Mouse (Mus musculus): Measurements from ENCODE around the gene Rspo4. TPM values are rescaled to one million over a fixed set of nuclear protein-coding genes. Genes with fewer than 3 reads are reported as not detected.

Rspo4 gene
- 0.06 TPM in 1 of 2 replicates, not detected in the other for polyA plus RNA-seq (2015; fragmentation: Nextera tagmentation; extraction: Ambion mirVana)

DNA sequence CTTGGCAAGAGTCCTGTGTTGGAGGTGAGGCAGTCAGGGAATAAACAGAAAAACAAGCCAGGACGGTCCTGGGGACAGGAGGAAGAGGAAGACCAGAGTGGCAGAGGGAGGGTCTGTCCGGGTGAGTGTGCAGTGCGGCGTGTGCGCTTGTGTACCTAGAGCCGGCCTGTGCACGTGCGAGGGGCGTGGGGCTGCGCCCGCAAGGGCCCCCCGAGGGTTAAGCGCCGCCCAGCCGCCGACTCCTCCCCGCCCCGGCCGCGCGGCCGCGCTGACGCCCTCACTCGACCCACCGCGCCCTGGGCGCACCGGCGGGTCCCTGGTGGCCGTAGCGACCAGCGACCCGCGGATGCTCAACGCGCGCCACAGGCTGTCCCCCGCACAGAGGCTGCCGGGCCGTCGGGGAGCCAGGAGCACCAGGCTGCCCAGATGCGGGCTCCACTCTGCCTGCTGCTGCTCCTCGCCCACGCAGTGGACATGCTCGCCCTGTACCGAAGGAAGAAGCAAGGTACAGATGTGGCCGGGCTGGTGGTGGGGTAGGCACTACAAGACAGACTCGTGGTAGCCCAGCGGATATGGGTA is at the start of gene Rspo4:
Gene Rspo4 (plus strand): TSS at position 280 of the 579 bp plus-strand sequence.
- Histone ChIP-seq H3K9me3 (replicated peaks) (no peaks in the 10 kb centered on the region), H3K4me2 (peak within 1 kb of the TSS; percentile 76), H3K4me3 (replicated peaks) (peak within 1 kb of the TSS; percentile 43), H3K27ac (no peak within 1 kb of the TSS), H3K27me3 (peaks cover 55% of the 10 kb centered on the region), H3K9ac (no peak within 1 kb of the TSS), H3K4me1 (peaks cover 10% of the 10 kb centered on the region), H3K36me3 (no peaks in the 10 kb centered on the region)
- ATAC-seq (replicated peaks; ENCODE audit: low FRiP score), result peak; percentile 57
- 1% methylated on average over 46 of the region's 50 CpGs for WGBS

DNA sequence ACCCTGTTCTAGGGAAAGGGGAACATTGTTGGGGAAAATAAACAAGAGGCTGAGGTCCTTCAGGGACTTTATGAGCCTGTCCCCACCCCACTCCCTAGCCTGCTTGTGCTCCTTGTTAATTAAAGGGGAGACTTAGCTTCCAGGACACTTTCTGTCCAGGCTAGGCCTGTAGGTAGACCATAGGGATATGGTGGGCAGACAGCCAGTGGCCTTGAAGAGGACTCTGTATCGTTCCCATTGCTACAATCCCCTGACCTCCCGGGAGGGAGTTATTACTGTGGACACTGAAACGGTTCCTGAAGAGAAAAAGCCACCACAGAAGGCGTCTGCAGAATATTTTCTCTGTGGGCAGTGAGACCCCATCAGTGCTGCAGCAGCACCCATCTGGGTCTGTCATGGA is 27.1 kb upstream of the Rspo4 start:
- H3K9me3 ChIP-seq (replicated peaks), result no peaks in the 10 kb centered on the region
- H3K27ac ChIP-seq, result no peak overlapping the region
- no peak overlapping the region for H3K4me2 ChIP-seq
- ATAC-seq (replicated peaks; ENCODE audit: low FRiP score), result no peak
- no peaks in the 10 kb centered on the region for H3K27me3 ChIP-seq
- H3K9ac ChIP-seq, result no peak overlapping the region
- no peaks in the 10 kb centered on the region for H3K4me1 ChIP-seq
- no peak overlapping the region for H3K4me3 ChIP-seq (replicated peaks)
- WGBS, result 75% methylated on average over 4 of the region's 4 CpGs
- H3K36me3 ChIP-seq, result no peaks in the 10 kb centered on the region

DNA sequence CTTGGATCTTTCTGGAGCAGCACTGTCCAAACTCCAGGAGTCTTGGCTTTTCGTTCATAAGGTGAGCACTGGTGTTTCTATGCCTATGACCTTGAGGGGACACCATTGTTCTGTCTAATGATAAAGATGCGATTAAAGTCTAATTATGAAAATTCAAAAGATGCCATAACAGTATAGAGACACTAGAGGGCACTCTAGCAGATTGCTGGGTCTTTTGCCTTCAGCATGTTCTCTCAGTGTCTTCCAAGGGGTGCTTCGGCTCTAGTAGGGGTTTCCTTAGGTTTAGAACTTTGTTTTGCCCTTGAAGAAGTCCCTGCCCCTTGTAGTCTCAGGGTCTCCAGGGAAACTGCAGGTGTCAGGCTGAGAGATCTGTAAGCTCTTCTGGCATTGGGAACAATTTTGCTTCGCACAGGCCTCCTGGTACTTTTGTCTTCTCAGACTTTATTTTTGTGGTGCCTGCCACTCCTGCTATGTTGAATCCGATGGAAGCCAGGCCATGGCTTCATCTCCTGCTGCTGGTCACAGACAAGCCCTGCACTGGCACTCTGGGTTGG is 19.6 kb downstream of the Rspo4 start:
- no peaks in the 10 kb centered on the region for H3K4me1 ChIP-seq
- H3K9ac ChIP-seq, result no peak overlapping the region
- H3K4me3 ChIP-seq (replicated peaks), result no peak overlapping the region
- no peak for ATAC-seq (replicated peaks; ENCODE audit: low FRiP score)
- no peaks in the 10 kb centered on the region for H3K9me3 ChIP-seq (replicated peaks)
- H3K27me3 ChIP-seq, result no peaks in the 10 kb centered on the region
- no peaks in the 10 kb centered on the region for H3K36me3 ChIP-seq
- H3K27ac ChIP-seq, result no peak overlapping the region
- 52% methylated on average over 5 of the region's 5 CpGs for WGBS
- H3K4me2 ChIP-seq, result no peak overlapping the region

DNA sequence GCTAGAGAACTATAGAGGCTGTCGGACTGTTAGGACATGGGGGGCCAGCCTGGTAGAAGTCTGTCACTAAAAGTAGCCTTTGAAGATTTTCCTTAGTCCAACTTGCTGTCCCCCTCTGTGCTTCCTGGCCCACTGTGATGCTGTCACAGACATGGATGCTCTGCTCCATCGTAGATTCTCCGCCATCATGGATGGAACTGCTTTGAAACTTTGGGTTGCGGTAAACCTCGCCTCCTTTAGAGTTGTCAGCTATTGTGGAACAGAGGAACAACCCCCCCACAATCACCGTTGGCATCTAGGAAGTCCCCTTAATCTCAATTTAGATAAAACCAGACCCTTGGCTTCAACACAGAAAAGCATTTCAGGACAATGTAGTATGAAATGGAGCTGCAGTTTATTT is 22.2 kb downstream of the Rspo4 start:
- no peak for ATAC-seq (replicated peaks; ENCODE audit: low FRiP score)
- Histone ChIP-seq H3K27me3 (no peaks in the 10 kb centered on the region), H3K4me2 (no peak overlapping the region), H3K36me3 (no peaks in the 10 kb centered on the region), H3K4me1 (no peaks in the 10 kb centered on the region), H3K4me3 (replicated peaks) (no peak overlapping the region), H3K9me3 (replicated peaks) (no peaks in the 10 kb centered on the region), H3K27ac (no peak overlapping the region), H3K9ac (no peak overlapping the region)
- WGBS, result 86% methylated on average over 6 of the region's 6 CpGs

DNA sequence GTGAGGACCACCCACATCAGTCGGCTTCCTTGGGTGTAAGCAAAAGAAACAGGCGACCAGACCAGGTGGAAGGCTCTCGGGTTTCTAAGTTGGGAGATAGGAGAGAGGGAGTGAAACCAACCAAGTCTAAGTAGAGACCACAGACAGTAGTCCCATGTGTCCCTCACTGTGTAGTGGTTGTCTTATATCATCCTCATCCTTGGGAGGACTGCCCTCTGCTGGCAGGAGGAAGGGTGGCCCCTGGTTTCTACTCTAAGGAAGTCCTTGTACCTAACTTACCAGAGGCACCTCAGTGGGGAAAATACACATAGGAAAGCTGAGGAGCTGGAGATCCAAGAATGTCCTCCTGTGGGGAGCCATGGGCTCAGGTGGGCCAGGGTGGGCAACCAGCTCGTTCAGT is 23.8 kb downstream of the Rspo4 start:
- WGBS, result 28% methylated on average over 4 of the region's 4 CpGs
- H3K4me1 ChIP-seq, result no peaks in the 10 kb centered on the region
- ATAC-seq (replicated peaks; ENCODE audit: low FRiP score), result 0 out of 2 replicates have a peak, but pooled peaks have one; percentile 43
- no peak overlapping the region for H3K4me2 ChIP-seq
- H3K27ac ChIP-seq, result no peak overlapping the region
- H3K4me3 ChIP-seq (replicated peaks), result no peak overlapping the region
- no peak overlapping the region for H3K9ac ChIP-seq
- H3K9me3 ChIP-seq (replicated peaks), result no peaks in the 10 kb centered on the region
- H3K27me3 ChIP-seq, result no peaks in the 10 kb centered on the region
- H3K36me3 ChIP-seq, result no peaks in the 10 kb centered on the region

DNA sequence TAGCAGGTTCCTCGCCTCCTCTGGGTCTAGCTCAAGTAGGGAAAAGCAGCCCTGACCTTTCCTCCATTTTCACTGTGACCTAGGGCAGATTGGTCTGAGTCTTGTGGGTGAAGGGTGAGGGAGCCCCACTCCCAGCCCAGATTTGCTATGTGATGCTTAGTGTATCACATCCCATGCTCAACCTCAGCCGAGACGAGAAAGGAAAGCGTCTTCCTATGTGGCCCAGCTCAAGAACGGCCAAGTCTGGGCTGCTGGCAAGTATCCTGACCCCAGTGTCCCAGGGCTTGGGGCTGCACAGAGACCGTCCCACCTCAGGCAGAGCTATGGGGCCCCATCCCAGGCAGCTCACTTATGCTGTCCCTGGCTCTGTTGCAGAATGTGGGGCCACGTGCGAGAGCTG is 25.5 kb downstream of the Rspo4 start:
- Histone ChIP-seq H3K4me3 (replicated peaks) (no peak overlapping the region), H3K9ac (no peak overlapping the region), H3K27me3 (no peaks in the 10 kb centered on the region), H3K27ac (no peak overlapping the region), H3K4me2 (no peak overlapping the region), H3K9me3 (replicated peaks) (no peaks in the 10 kb centered on the region), H3K4me1 (no peaks in the 10 kb centered on the region), H3K36me3 (no peaks in the 10 kb centered on the region)
- ATAC-seq (replicated peaks; ENCODE audit: low FRiP score), result no peak
- WGBS, result 87% methylated on average over 8 of the region's 8 CpGs

DNA sequence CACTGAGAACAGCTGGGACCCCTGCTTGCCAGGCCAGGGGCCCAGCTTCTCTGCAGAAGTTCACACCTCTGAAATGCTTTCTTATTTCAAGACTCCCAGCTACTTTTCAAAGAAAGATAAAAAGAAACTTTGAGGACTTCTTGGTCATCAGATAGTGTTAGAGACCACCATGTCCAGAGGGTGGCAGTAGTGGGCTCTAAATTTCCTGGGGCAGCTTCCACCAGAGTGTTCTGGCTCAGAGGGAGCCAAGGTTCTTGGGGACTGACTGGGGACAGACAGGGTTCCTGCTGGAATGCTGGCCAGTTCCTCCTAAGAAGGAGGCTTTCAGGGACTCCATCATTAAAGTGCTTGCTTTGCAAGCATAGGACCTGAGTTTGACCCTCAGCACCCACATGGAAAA is 31.8 kb downstream of the Rspo4 start:
- Histone ChIP-seq H3K4me3 (replicated peaks) (no peak overlapping the region), H3K4me2 (no peak overlapping the region), H3K4me1 (no peaks in the 10 kb centered on the region), H3K36me3 (no peaks in the 10 kb centered on the region), H3K27me3 (no peaks in the 10 kb centered on the region; the same call in 1 of the 2 replicates), H3K27ac (no peak overlapping the region), H3K9ac (no peak overlapping the region), H3K9me3 (replicated peaks) (no peaks in the 10 kb centered on the region)
- no peak for ATAC-seq (replicated peaks; ENCODE audit: low FRiP score)

DNA sequence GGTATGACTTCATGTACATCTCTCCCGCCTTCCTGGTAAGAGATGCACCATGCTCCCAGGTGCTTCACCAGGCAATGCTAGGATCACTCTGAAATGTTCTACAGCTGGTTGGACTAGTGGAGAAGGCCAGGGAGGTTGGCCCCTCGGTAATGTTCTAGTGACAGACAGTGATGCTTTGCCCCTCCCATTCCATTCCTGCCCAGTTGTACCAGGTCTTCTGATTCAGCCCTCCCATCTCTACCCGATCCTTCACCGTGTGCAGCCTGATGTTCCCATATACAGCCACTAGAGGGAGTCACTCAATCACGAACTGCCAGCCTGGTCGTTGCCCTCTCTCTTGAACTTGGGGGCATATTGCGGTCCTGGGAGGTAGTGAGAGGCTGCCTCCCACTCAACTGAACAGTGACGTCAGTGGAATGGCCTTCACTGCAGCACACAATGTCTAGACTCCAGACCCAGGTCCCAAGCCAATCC is 33.3 kb downstream of the Rspo4 start:
- peak; percentile 61; the same call in 1 of the 2 replicates for ATAC-seq (replicated peaks; ENCODE audit: low FRiP score)
- H3K9ac ChIP-seq, result no peak overlapping the region
- no peaks in the 10 kb centered on the region for H3K4me1 ChIP-seq
- no peaks in the 10 kb centered on the region for H3K36me3 ChIP-seq
- H3K9me3 ChIP-seq (replicated peaks), result no peaks in the 10 kb centered on the region
- WGBS, result 11% methylated on average over 8 of the region's 8 CpGs
- H3K27ac ChIP-seq, result no peak overlapping the region
- no peak overlapping the region for H3K4me3 ChIP-seq (replicated peaks)
- H3K4me2 ChIP-seq, result no peak overlapping the region
- no peaks in the 10 kb centered on the region; the same call in 1 of the 2 replicates for H3K27me3 ChIP-seq

DNA sequence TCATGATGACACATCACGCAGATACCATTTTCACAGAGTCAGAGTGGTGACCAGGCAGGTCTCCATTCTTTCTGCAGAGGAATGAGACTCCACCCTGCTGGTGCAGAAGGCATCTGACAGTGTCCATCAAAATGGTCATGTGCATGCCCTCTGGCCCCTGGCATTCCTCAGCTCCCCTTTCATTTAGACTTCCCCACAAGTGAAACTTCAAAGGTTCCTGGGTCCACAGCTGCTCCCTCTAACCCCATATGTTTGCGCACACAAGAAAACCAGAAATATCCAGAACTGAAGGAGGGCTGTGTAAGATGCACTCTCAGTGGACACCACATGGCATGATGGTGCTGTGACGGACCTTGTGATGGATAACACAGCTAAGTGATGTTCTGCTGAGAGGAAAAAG is 35.9 kb downstream of the Rspo4 start:
- Histone ChIP-seq H3K9me3 (replicated peaks) (no peaks in the 10 kb centered on the region), H3K4me3 (replicated peaks) (no peak overlapping the region), H3K9ac (no peak overlapping the region), H3K27ac (no peak overlapping the region), H3K4me2 (no peak overlapping the region), H3K36me3 (no peaks in the 10 kb centered on the region), H3K4me1 (no peaks in the 10 kb centered on the region), H3K27me3 (no peaks in the 10 kb centered on the region; the same call in 1 of the 2 replicates)
- ATAC-seq (replicated peaks; ENCODE audit: low FRiP score), result no peak
- 87% methylated on average over 3 of the region's 3 CpGs for WGBS

DNA sequence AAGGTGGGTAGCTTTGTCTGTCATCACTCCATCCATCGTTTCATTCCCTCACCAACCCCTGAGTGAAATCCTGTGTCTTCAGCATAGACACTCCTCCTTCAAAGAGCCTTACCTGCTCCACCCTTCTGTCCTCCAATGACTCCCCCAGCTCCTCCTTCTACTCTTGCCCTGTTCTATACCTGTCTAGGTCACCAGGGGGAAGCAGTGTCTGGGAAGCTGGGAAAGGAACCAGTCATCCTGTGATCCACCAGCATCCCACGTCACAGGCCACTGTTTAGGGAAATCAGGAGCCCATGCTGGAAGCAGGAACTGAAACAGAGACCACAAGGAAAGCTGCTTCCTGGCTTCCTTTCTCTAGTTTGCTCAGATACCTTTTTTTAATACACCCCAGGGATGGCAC is 37.0 kb downstream of the Rspo4 start:
- Histone ChIP-seq H3K27ac (no peak overlapping the region), H3K4me3 (replicated peaks) (no peak overlapping the region), H3K9ac (no peak overlapping the region), H3K36me3 (no peaks in the 10 kb centered on the region), H3K4me1 (no peaks in the 10 kb centered on the region), H3K9me3 (replicated peaks) (no peaks in the 10 kb centered on the region), H3K4me2 (no peak overlapping the region), H3K27me3 (no peaks in the 10 kb centered on the region; the same call in 1 of the 2 replicates)
- WGBS, result 58% methylated on average over 2 of the region's 2 CpGs
- no peak for ATAC-seq (replicated peaks; ENCODE audit: low FRiP score)

DNA sequence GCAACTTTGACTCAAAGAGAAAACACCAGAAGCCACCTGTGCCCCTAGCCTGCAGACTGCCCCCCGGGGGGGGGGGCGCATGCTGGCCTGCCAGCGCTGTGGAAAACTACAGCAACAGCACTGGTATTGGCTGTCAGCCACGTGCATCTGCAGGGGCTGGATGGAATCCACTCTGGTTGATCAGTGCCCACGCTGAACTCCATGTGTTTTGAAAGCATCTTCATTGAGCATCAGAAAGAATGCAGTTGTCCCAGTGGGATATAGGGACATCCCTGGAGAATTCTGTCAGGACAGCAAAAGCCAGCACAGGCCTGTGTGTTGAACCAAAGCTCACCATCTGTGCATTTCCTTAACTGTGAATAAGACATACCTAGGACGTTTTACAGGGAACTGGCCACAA is 48.3 kb downstream of the Rspo4 start:
- no peak overlapping the region for H3K9ac ChIP-seq
- peaks cover 20% of the 10 kb centered on the region for H3K4me1 ChIP-seq
- no peaks in the 10 kb centered on the region for H3K27me3 ChIP-seq
- H3K36me3 ChIP-seq, result no peaks in the 10 kb centered on the region
- no peak overlapping the region for H3K4me3 ChIP-seq (replicated peaks)
- 61% methylated on average over 6 of the region's 6 CpGs for WGBS
- H3K27ac ChIP-seq, result no peak overlapping the region
- ATAC-seq (replicated peaks; ENCODE audit: low FRiP score), result no peak
- no peaks in the 10 kb centered on the region for H3K9me3 ChIP-seq (replicated peaks)
- no peak overlapping the region for H3K4me2 ChIP-seq

DNA sequence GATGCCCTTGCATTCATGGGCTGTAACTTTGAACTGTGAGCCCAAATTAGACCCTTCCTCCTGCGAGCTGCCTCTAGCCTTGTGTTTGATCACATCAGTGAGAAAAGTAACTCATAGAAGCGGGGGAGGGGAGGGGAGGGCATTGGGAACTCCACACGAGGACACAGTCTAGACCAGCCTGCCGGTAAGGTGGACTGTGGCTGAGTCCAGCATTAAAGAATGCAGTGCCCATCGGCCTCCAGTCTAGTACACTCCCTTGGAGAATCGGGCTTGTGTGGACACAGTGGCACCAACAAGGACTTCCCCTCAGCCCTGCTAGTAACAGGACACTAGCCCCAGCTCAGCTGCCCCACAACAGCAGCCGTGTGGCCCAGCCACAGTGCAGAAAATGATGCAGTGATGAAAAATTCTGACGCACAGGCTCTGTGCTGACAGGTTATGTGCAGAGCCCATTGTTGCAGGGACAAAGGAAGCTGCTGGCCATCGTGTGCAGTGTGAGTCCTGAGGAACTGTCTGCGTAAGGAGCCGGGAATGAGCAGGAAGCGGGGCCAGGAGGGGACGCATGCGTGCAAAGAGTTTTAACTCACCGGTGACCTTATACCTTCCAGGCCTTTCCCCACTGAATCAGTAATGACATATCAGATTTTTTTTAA is 50.5 kb downstream of the Rspo4 start:
- Histone ChIP-seq H3K4me2 (no peak overlapping the region), H3K4me1 (peaks cover 20% of the 10 kb centered on the region), H3K4me3 (replicated peaks) (no peak overlapping the region), H3K9me3 (replicated peaks) (no peaks in the 10 kb centered on the region), H3K27ac (no peak overlapping the region), H3K27me3 (no peaks in the 10 kb centered on the region), H3K9ac (no peak overlapping the region), H3K36me3 (no peaks in the 10 kb centered on the region)
- 45% methylated on average over 15 of the region's 15 CpGs for WGBS
- peak; percentile 43 for ATAC-seq (replicated peaks; ENCODE audit: low FRiP score)

All from kidney, embryonic 15.5 days (tissue).